Mouse (Mus musculus) T-helper 2 cell (primary cell): ENCODE measurements around the gene Mfsd4b2.

Experiments used
- in situ Hi-C: fragments of 300-600 bp; cut with MboI, MseI; formaldehyde crosslinking; loops from one replicate; pipeline ENCODE4 v1.15.1; 2025; ENCODE audit warnings: high pct_unique_total_duplicates

Gene Mfsd4b2

GRCm38 (mm10) chr10:39893702-39894697, 32.7 kb downstream of the Mfsd4b2 start:
- in situ Hi-C loops: no loop called here

- in situ Hi-C loops: no loop called here
Observed at GRCm38 (mm10) chr10:39888621-39889020, 38.1 kb downstream of the Mfsd4b2 start.
